Mouse (Mus musculus): Measurements from ENCODE around the gene Ptk7. TPM values are rescaled to one million over a fixed set of nuclear protein-coding genes. Genes with fewer than 3 reads are reported as not detected.

The Ptk7 gene
- total and polyA plus RNA-seq, 3 experiments: 0.11 to 4.8 (median 0.29) TPM

DNA sequence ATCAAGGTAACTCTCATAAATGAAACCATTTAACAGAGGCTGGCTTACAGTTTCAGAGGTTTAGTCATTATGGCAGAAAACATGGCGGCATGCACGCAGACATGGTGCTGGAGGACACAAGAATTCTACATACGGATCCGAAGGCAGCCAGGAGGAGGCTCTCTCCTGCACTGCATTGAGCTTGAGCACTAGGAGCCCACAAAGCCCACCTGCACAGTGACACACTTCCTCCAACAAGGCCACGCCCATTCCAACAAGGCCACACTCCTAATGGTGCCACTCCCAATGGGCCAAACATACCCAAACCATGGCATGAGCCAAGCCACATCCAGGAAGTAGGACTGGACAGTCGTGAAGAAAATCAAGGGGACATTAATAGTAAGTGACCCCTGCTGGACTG lies 18.0 kb downstream of the Ptk7 start:
- dilution Hi-C loops (cut with MboI; ENCODE audit: extremely low pct_ligation_motif_present, extremely low pct_unique_long_range_greater_than_20kb, low sequenced_read_pairs) (no loop called here), in situ Hi-C loops (cut with MboI; ENCODE audit: low pct_ligation_motif_present, low pct_unique_long_range_greater_than_20kb, low sequenced_read_pairs) (no loop called here)
- no peak overlapping the region for H3K9ac ChIP-seq (ENCODE audit: insufficient read depth, low read depth)
- no peak for TF ChIP-seq JUN (IDR thresholded peaks at IDR 0.05; ENCODE audit: insufficient read depth, low read depth, low read length)
- TF ChIP-seq NELFE (IDR thresholded peaks at IDR 0.05; ENCODE audit: low read depth, low read length): no peak
- TF ChIP-seq MAFK (IDR thresholded peaks at IDR 0.05; ENCODE audit: insufficient replicate concordance, low read length): no peak
- no peak for TF ChIP-seq MXI1 (IDR thresholded peaks at IDR 0.05; ENCODE audit: low read depth, low read length)
- no peak for TF ChIP-seq E2F4 (IDR thresholded peaks at IDR 0.05; ENCODE audit: insufficient replicate concordance, low read depth, low read length)
- TF ChIP-seq USF2 (conservative IDR thresholded peaks at IDR 0.05; ENCODE audit: low read depth, low read length): no peak
- TF ChIP-seq HCFC1 (IDR thresholded peaks at IDR 0.05; ENCODE audit: low read depth, low read length): no peak
- TF ChIP-seq POLR2AphosphoS2 (IDR thresholded peaks at IDR 0.05; ENCODE audit: low read depth, low read length): no peak
- no peak for TF ChIP-seq ZNF384 (IDR thresholded peaks at IDR 0.05; ENCODE audit: low read depth, low read length)
- no peak for TF ChIP-seq JUND (conservative IDR thresholded peaks at IDR 0.05; ENCODE audit: low read depth, low read length)
- TF ChIP-seq TBP (conservative IDR thresholded peaks at IDR 0.05; ENCODE audit: low read depth, low read length): no peak
- TF ChIP-seq CHD1 (IDR thresholded peaks at IDR 0.05; ENCODE audit: low read depth, low read length): no peak
- TF ChIP-seq EP300 (IDR thresholded peaks at IDR 0.05; ENCODE audit: low read length): no peak
- no peak for TF ChIP-seq ELF1 (IDR thresholded peaks at IDR 0.05; ENCODE audit: low read depth, low read length)
- TF ChIP-seq BHLHE40 (IDR thresholded peaks at IDR 0.05; ENCODE audit: low read depth, low read length): no peak
- H3K4me2 ChIP-seq (ENCODE audit: insufficient read depth, low read depth, poor library complexity, severe bottlenecking): no peak overlapping the region
- no peak overlapping the region for H3K27ac ChIP-seq (ENCODE audit: insufficient read depth, low read depth)
- no peaks in the 10 kb centered on the region for H3K79me2 ChIP-seq (replicated peaks; ENCODE audit: control insufficient read depth, extremely low read depth, insufficient read depth, poor library complexity, severe bottlenecking)
- peaks cover 4 to 29% of the 10 kb centered on the region in 2 experiments; a peak in 3 of 4 replicates for H3K4me1 ChIP-seq (ENCODE audit: control insufficient read depth in 1 of 2, insufficient read depth in 2 of 2)
- H3K27me3 ChIP-seq (replicated peaks): no peaks in the 10 kb centered on the region
- H3K9me3 ChIP-seq (replicated peaks; ENCODE audit: low read length): no peaks in the 10 kb centered on the region
- no peak overlapping the region for H3K4me3 ChIP-seq (replicated peaks in 1 of 3; ENCODE audit: low read depth in 2 of 3, low read length in 2 of 3, poor library complexity in 1 of 3)
- no peak for DNase-seq (ENCODE audit: extremely low read depth)
- no peaks in the 10 kb centered on the region for H3K36me3 ChIP-seq (replicated peaks in 1 of 2; ENCODE audit: control insufficient read depth in 1 of 2, insufficient read depth in 1 of 2, low read length in 1 of 2)

DNA sequence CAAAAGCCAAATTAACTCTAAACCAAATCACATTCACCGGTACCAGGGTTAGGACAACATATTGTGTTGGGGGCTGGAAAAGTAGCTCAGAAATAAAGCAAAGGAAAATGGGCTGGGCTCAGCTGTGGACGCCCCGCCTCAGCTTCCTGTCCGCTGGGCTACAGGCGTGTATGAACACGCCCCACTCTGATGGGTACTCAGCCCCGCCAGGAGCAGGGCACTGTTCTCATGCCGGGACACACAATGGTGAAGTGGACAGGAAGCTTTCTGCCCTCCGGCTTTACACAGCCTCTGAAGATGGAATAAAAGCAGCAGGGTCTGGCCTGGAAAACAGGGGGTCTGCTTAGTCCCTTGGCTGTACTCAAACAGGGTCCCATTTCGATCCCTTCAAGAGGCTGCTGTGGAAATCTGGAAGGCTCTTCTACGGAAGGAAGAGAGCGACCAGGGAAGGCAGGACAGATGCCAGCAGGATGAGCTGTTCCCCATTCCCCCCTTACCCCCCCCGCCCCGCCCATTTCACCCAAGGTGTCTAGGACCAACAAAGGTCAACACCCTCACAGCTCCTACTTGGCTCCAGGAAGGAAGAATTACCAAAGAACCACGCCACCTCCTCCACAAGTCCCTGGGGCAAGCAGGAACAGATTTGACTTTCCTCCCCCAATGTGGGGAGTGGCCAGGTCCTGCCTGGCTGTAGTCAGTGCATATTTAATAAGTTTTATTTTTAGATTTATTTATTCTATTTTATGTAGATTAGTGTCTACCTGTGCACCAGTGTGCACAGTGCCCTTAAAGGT lies 19.4 kb downstream of the Ptk7 start:
- H3K9me3 ChIP-seq (replicated peaks; ENCODE audit: low read length): no peaks in the 10 kb centered on the region
- H3K79me2 ChIP-seq (replicated peaks; ENCODE audit: control insufficient read depth, extremely low read depth, insufficient read depth, poor library complexity, severe bottlenecking): no peaks in the 10 kb centered on the region
- peak overlapping the region; percentile 91 for H3K4me2 ChIP-seq (ENCODE audit: insufficient read depth, low read depth, poor library complexity, severe bottlenecking)
- peak overlapping the region; percentile 62; the same call in 1 of the 2 replicates for H3K9ac ChIP-seq (ENCODE audit: insufficient read depth, low read depth)
- peak; percentile 48 for DNase-seq (ENCODE audit: extremely low read depth)
- dilution Hi-C loops (cut with MboI; ENCODE audit: extremely low pct_ligation_motif_present, extremely low pct_unique_long_range_greater_than_20kb, low sequenced_read_pairs) (no loop called here), in situ Hi-C loops (cut with MboI; ENCODE audit: low pct_ligation_motif_present, low pct_unique_long_range_greater_than_20kb, low sequenced_read_pairs) (no loop called here)
- H3K4me1 ChIP-seq (ENCODE audit: control insufficient read depth in 1 of 2, insufficient read depth in 2 of 2): peaks cover 4 to 29% of the 10 kb centered on the region in 2 experiments; a peak in 3 of 4 replicates
- H3K27me3 ChIP-seq (replicated peaks): no peaks in the 10 kb centered on the region
- H3K4me3 ChIP-seq (replicated peaks in 1 of 3; ENCODE audit: low read depth in 2 of 3, low read length in 2 of 3, poor library complexity in 1 of 3): peak overlapping the region; percentile 42 to 62 (median 50)
- no peak overlapping the region for H3K27ac ChIP-seq (ENCODE audit: insufficient read depth, low read depth)
- no peaks in the 10 kb centered on the region for H3K36me3 ChIP-seq (replicated peaks in 1 of 2; ENCODE audit: control insufficient read depth in 1 of 2, insufficient read depth in 1 of 2, low read length in 1 of 2)
- TF ChIP-seq CHD1 (IDR thresholded peaks at IDR 0.05; ENCODE audit: low read depth, low read length) (peak; percentile 93; the same call in 1 of the 2 replicates), MAZ (IDR thresholded peaks at IDR 0.05; ENCODE audit: low read depth, low read length) (peak; percentile 71; the same call in 1 of the 2 replicates), NELFE (IDR thresholded peaks at IDR 0.05; ENCODE audit: low read depth, low read length) (peak; percentile 49; the same call in 1 of the 2 replicates), JUND (conservative IDR thresholded peaks at IDR 0.05; ENCODE audit: low read depth, low read length) (no peak), USF2 (conservative IDR thresholded peaks at IDR 0.05; ENCODE audit: low read depth, low read length) (no peak), KAT2A (IDR thresholded peaks at IDR 0.05; ENCODE audit: insufficient replicate concordance, low read length) (no peak), ZMIZ1 (IDR thresholded peaks at IDR 0.05; ENCODE audit: low read depth, low read length) (peak; percentile 55), MEF2A (IDR thresholded peaks at IDR 0.05; ENCODE audit: borderline replicate concordance, low read depth, low read length) (no peak), RAD21 (IDR thresholded peaks at IDR 0.05; ENCODE audit: low read depth, low read length) (no peak), ZKSCAN1 (IDR thresholded peaks at IDR 0.05; ENCODE audit: borderline replicate concordance, low read depth, low read length) (no peak), POLR2A (IDR thresholded peaks at IDR 0.05; ENCODE audit: low read depth, low read length) (peak; percentile 81), ZNF384 (IDR thresholded peaks at IDR 0.05; ENCODE audit: low read depth, low read length) (no peak), EP300 (IDR thresholded peaks at IDR 0.05; ENCODE audit: low read length) (no peak), RCOR1 (conservative IDR thresholded peaks at IDR 0.05; ENCODE audit: low read depth, low read length) (no peak), PAX5 (IDR thresholded peaks at IDR 0.05; ENCODE audit: low read length) (no peak), TBP (conservative IDR thresholded peaks at IDR 0.05; ENCODE audit: low read depth, low read length) (0 out of 2 replicates have a peak, but pooled peaks have one; percentile 31), ELF1 (IDR thresholded peaks at IDR 0.05; ENCODE audit: low read depth, low read length) (peak; percentile 60), SIN3A (IDR thresholded peaks at IDR 0.05; ENCODE audit: low read length) (no peak), CTCF (conservative IDR thresholded peaks at IDR 0.05 in 1 of 2, IDR thresholded peaks at IDR 0.05 in 1 of 2; ENCODE audit: low read depth in 2 of 2, low read length in 2 of 2) (no peak), TCF12 (IDR thresholded peaks at IDR 0.05; ENCODE audit: low read depth, low read length) (peak; percentile 69; the same call in 1 of the 2 replicates), IRF4 (IDR thresholded peaks at IDR 0.05; ENCODE audit: low read depth, low read length) (peak; percentile 51; the same call in 1 of the 2 replicates), GABPA (IDR thresholded peaks at IDR 0.05; ENCODE audit: insufficient replicate concordance, low read depth, low read length) (no peak)
